Mouse (Mus musculus): ENCODE measurements around the gene Pdgfa. TPM values are rescaled to one million over a fixed set of nuclear protein-coding genes. Genes with fewer than 3 reads are reported as not detected.

Pdgfa gene
- polyA plus RNA-seq, 1 experiment from 2014 or later: 10.4 TPM

GRCm38 (mm10) chr5:138970056-138970490, 27.1 kb downstream of the Pdgfa start:
- H3K27me3 ChIP-seq (ENCODE audit: insufficient read depth, poor library complexity, severe bottlenecking): no peaks in the 10 kb centered on the region
- no peaks in the 10 kb centered on the region for H3K9me3 ChIP-seq
- peaks cover 20% of the 10 kb centered on the region for H3K4me1 ChIP-seq (replicated peaks)
- WGBS: 74% methylated on average over 7 of the region's 7 CpGs
- no peak overlapping the region for H3K4me3 ChIP-seq
- no peaks in the 10 kb centered on the region for H3K36me3 ChIP-seq
- DNase-seq (ENCODE audit: low spot score): no peak
- no peak overlapping the region for H3K27ac ChIP-seq

DNA sequence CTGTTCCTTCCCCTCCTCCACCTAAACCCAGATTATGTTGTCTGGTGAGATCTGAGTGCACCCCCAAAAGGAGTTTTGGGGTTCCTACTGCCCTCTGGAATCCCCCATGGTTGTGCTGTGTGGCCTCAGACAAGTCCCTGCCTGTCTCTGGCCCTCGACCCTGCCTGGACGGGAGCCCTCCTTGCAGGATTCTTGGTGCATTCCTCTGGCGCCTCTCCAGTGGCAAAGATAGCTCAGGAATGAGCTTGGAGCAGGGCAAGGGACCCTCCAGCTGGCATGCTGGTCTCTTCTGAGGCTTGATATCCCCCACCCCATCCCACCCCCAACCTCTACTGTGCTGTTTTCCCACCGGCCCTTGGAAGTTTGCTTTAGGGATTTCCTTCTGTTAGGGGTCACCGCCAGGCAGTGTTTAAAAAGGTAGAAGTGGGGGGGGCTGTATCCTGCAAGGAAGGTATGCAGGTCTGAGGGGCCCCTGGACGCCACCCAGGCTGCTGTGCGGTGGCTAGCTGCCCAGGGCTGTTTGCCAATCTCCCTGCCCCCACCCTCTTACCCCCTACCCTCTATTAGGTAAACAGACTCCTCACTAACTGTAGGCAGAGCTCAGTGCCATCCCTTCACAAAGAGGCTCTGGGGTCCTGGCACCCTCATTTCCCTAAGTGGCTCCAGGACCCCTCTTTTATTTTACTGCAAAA, 31.0 kb downstream of the Pdgfa start:
- H3K36me3 ChIP-seq: no peaks in the 10 kb centered on the region
- H3K27ac ChIP-seq: no peak overlapping the region
- H3K4me3 ChIP-seq: no peak overlapping the region
- no peaks in the 10 kb centered on the region for H3K9me3 ChIP-seq
- 46% methylated on average over 7 of the region's 7 CpGs for whole genome bisulfite sequencing
- H3K4me1 ChIP-seq (replicated peaks): peaks cover 20% of the 10 kb centered on the region
- H3K27me3 ChIP-seq (ENCODE audit: insufficient read depth, poor library complexity, severe bottlenecking): no peaks in the 10 kb centered on the region
- no peak for DNase-seq (ENCODE audit: low spot score)

GRCm38 (mm10) chr5:138965590-138965989, 31.6 kb downstream of the Pdgfa start:
- H3K27me3 ChIP-seq (ENCODE audit: insufficient read depth, poor library complexity, severe bottlenecking): no peaks in the 10 kb centered on the region
- H3K4me3 ChIP-seq: no peak overlapping the region
- no peak overlapping the region for H3K27ac ChIP-seq
- 84% methylated on average over 2 of the region's 2 CpGs for WGBS
- H3K9me3 ChIP-seq: no peaks in the 10 kb centered on the region
- H3K36me3 ChIP-seq: no peaks in the 10 kb centered on the region
- no peak for DNase-seq (ENCODE audit: low spot score)
- peaks cover 20% of the 10 kb centered on the region for H3K4me1 ChIP-seq (replicated peaks)

GRCm38 (mm10) chr5:138956427-138956833, 40.7 kb downstream of the Pdgfa start:
- no peak for DNase-seq (ENCODE audit: low spot score)
- no peaks in the 10 kb centered on the region for H3K27me3 ChIP-seq (ENCODE audit: insufficient read depth, poor library complexity, severe bottlenecking)
- H3K27ac ChIP-seq: no peak overlapping the region
- 66% methylated on average over 10 of the region's 10 CpGs for WGBS
- no peaks in the 10 kb centered on the region for H3K9me3 ChIP-seq
- H3K4me1 ChIP-seq (replicated peaks): peaks cover 29% of the 10 kb centered on the region
- no peaks in the 10 kb centered on the region for H3K36me3 ChIP-seq
- no peak overlapping the region for H3K4me3 ChIP-seq

DNA sequence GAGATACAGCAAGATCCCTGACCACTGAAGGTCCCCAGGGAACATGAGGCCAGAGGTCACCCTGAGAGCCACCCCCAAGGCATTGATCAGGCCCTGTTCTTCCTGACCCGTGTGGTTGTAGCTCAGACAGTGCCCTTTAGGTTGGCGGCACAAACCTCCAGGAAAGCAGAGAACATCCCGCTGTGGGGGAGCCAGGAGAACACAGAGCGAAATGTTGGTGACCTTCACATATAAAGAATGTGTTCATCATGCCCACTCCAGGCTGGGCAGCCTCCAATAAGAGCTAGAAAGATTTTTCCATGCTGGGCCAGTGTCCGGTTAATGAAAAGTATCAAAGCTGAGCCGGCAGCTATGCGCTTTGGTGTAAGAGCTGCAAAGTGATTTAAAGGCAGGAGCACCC, 43.2 kb downstream of the Pdgfa start:
- Histone ChIP-seq H3K4me1 (replicated peaks) (peaks cover 29% of the 10 kb centered on the region), H3K4me3 (no peak overlapping the region), H3K36me3 (no peaks in the 10 kb centered on the region), H3K27me3 (ENCODE audit: insufficient read depth, poor library complexity, severe bottlenecking) (no peaks in the 10 kb centered on the region), H3K9me3 (no peaks in the 10 kb centered on the region), H3K27ac (no peak overlapping the region)
- WGBS: 78% methylated on average over 7 of the region's 7 CpGs
- no peak for DNase-seq (ENCODE audit: low spot score)

DNA sequence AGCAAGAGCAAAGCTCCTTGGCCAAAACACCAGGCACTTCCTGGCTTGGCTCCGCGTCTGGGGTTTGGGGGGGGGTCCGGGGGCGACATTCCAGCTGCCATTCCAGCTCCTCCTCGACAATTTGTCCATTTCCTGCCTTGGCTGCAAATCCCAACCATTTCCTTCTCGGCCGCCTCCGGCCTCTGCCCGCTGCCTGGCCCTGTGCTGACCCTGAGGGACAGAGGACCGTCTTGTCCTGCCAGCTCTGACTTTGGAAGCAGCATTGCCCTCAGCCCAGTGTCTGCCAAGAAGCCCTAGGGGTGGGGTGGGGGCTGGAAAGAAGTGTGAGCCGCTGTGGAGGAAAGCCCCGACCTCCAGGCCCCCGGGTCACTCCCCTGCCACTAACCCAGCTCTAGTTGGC, 44.2 kb downstream of the Pdgfa start:
- Histone ChIP-seq H3K9me3 (no peaks in the 10 kb centered on the region), H3K27me3 (ENCODE audit: insufficient read depth, poor library complexity, severe bottlenecking) (no peaks in the 10 kb centered on the region), H3K36me3 (no peaks in the 10 kb centered on the region), H3K27ac (0 out of 2 replicates have a peak overlapping the region, but pooled peaks have one; percentile 35), H3K4me3 (no peak overlapping the region), H3K4me1 (replicated peaks) (peaks cover 38% of the 10 kb centered on the region)
- WGBS: 62% methylated on average over 13 of the region's 13 CpGs
- DNase-seq (ENCODE audit: low spot score): no peak

DNA sequence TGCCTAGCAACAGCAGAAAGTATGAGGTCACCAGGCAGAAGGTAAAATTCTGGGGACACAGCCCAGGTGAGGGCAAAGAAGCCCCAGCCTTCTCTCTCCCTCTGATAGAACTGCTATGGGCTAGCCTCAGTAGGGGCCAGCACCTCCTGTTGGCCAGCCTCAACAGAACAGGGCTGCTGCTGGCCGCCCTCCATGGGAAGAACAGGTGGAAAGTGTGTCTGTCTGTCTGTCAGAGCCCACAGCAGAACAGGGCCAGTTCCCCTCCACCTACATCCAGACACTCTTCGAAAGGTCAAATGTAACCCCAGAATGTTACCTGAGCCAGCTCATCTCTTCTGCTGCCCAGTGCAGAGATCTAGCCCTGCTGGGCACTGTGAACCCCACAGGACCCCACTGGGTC, 45.9 kb downstream of the Pdgfa start:
- no peak for DNase-seq (ENCODE audit: low spot score)
- no peak overlapping the region for H3K4me3 ChIP-seq
- H3K27ac ChIP-seq: no peak overlapping the region
- WGBS: 89% methylated on average over 2 of the region's 2 CpGs
- H3K9me3 ChIP-seq: no peaks in the 10 kb centered on the region
- H3K36me3 ChIP-seq: no peaks in the 10 kb centered on the region
- no peaks in the 10 kb centered on the region for H3K27me3 ChIP-seq (ENCODE audit: insufficient read depth, poor library complexity, severe bottlenecking)
- peaks cover 44% of the 10 kb centered on the region for H3K4me1 ChIP-seq (replicated peaks)

GRCm38 (mm10) chr5:138949165-138949564, 48.0 kb downstream of the Pdgfa start:
- Histone ChIP-seq H3K27ac (no peak overlapping the region), H3K27me3 (ENCODE audit: insufficient read depth, poor library complexity, severe bottlenecking) (no peaks in the 10 kb centered on the region; the same call in 1 of the 2 replicates), H3K36me3 (no peaks in the 10 kb centered on the region), H3K4me1 (replicated peaks) (peaks cover 36% of the 10 kb centered on the region), H3K9me3 (no peaks in the 10 kb centered on the region), H3K4me3 (no peak overlapping the region)
- no peak for DNase-seq (ENCODE audit: low spot score)
- WGBS: 85% methylated on average over 6 of the region's 6 CpGs

GRCm38 (mm10) chr5:138948031-138948980, 48.9 kb downstream of the Pdgfa start:
- 47% methylated on average over 13 of the region's 13 CpGs for WGBS
- DNase-seq (ENCODE audit: low spot score): no peak
- no peaks in the 10 kb centered on the region for H3K9me3 ChIP-seq
- H3K4me1 ChIP-seq (replicated peaks): peaks cover 28% of the 10 kb centered on the region
- no peaks in the 10 kb centered on the region; the same call in 1 of the 2 replicates for H3K27me3 ChIP-seq (ENCODE audit: insufficient read depth, poor library complexity, severe bottlenecking)
- H3K4me3 ChIP-seq: no peak overlapping the region
- no peaks in the 10 kb centered on the region for H3K36me3 ChIP-seq
- peak overlapping the region; percentile 71 for H3K27ac ChIP-seq

GRCm38 (mm10) chr5:138947487-138947886, 49.7 kb downstream of the Pdgfa start:
- Histone ChIP-seq H3K9me3 (no peaks in the 10 kb centered on the region), H3K4me1 (replicated peaks) (peaks cover 21% of the 10 kb centered on the region), H3K27me3 (ENCODE audit: insufficient read depth, poor library complexity, severe bottlenecking) (no peaks in the 10 kb centered on the region; the same call in 1 of the 2 replicates), H3K4me3 (no peak overlapping the region), H3K27ac (peak overlapping the region; percentile 71; the same call in 1 of the 2 replicates), H3K36me3 (no peaks in the 10 kb centered on the region)
- WGBS: 69% methylated on average over 5 of the region's 5 CpGs
- no peak for DNase-seq (ENCODE audit: low spot score)

DNA sequence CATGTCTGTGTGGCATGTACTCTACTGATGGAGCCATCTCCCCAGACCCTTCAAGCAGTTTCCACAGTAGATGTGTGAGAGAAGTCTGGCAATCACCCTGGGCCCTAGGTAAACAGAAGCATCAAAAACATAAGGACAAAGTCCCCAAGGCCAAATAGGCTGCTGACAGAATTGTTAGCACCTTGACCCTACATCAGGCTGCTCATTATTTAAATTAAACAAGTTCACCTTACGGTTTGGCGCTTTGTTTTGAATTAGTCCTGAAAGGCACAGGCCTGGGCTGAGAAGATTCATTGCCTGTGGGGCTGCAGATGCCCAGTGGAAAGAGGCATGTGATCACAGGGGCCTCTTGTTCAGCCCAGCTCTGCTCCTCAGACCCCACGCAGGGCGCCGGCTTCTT, 50.2 kb downstream of the Pdgfa start:
- Histone ChIP-seq H3K27ac (0 out of 2 replicates have a peak overlapping the region, but pooled peaks have one; percentile 31), H3K9me3 (no peaks in the 10 kb centered on the region), H3K27me3 (ENCODE audit: insufficient read depth, poor library complexity, severe bottlenecking) (no peaks in the 10 kb centered on the region; the same call in 1 of the 2 replicates), H3K36me3 (no peaks in the 10 kb centered on the region), H3K4me3 (no peak overlapping the region), H3K4me1 (replicated peaks) (peaks cover 21% of the 10 kb centered on the region)
- WGBS: 82% methylated on average over 5 of the region's 5 CpGs
- no peak for DNase-seq (ENCODE audit: low spot score)

GRCm38 (mm10) chr5:138945011-138945410, 52.2 kb downstream of the Pdgfa start:
- Histone ChIP-seq H3K27ac (no peak overlapping the region), H3K9me3 (no peaks in the 10 kb centered on the region), H3K27me3 (ENCODE audit: insufficient read depth, poor library complexity, severe bottlenecking) (no peaks in the 10 kb centered on the region; the same call in 1 of the 2 replicates), H3K36me3 (no peaks in the 10 kb centered on the region), H3K4me3 (no peak overlapping the region), H3K4me1 (replicated peaks) (peaks cover 21% of the 10 kb centered on the region)
- DNase-seq (ENCODE audit: low spot score): no peak
- WGBS: 88% methylated on average over 3 of the region's 3 CpGs

- WGBS: 89% methylated on average over 7 of the region's 7 CpGs
- H3K36me3 ChIP-seq: no peaks in the 10 kb centered on the region
- H3K4me3 ChIP-seq: no peak overlapping the region
- H3K27ac ChIP-seq: no peak overlapping the region
- H3K27me3 ChIP-seq (ENCODE audit: insufficient read depth, poor library complexity, severe bottlenecking): no peaks in the 10 kb centered on the region; the same call in 1 of the 2 replicates
- peaks cover 21% of the 10 kb centered on the region for H3K4me1 ChIP-seq (replicated peaks)
- no peak for DNase-seq (ENCODE audit: low spot score)
- no peaks in the 10 kb centered on the region for H3K9me3 ChIP-seq
These were observed 52.6 kb downstream of the Pdgfa start for GRCm38 (mm10) chr5:138944551-138944950.

All from hindbrain, embryonic 10.5 days (tissue).